Mouse (Mus musculus): ENCODE data around the gene Gm20388.
A peak's percentile ranks its signal among the peaks of the same experiment; 100 is the strongest.

DNA sequence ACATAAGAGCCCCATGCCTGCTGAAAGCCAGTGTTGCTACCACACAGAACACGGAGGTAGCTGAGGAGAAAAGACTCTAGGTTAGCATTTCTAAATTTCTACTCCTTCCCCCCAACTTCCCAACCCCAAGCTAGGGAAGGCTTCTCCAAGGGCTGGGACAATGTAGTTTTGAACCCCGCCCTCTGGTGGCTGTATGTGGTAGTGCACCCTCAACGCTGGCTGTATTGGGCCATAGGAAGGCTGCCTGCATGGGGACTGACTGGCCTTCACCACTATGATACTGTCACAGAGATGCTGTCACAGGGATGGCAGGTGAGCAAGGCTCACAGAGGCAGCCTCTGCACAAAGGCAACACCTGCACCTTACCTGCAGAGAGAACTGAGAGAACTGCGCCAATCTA, 161.0 kb downstream of the Gm20388 start:
- peak; percentile 97 for TF ChIP-seq CTCF (IDR thresholded peaks at IDR 0.05; ENCODE audit: low read depth, low read length)
- no peak for TF ChIP-seq TAL1 (conservative IDR thresholded peaks at IDR 0.05; ENCODE audit: low read depth, low read length)
- TF ChIP-seq GATA2 (IDR thresholded peaks at IDR 0.05; ENCODE audit: borderline replicate concordance, low read depth, low read length), result no peak
- TF ChIP-seq GATA1 (IDR thresholded peaks at IDR 0.05; ENCODE audit: borderline replicate concordance, low read length), result no peak
- TF ChIP-seq POLR2AphosphoS5 (IDR thresholded peaks at IDR 0.05; ENCODE audit: insufficient replicate concordance, low read depth, low read length), result no peak

Measured in G1E (cell line).